15 mouse cellular contexts compared by ENCODE assay signal in genomic region chr1:67795066-67795465, GRCm38 (mm10).
A peak's percentile ranks its signal among the peaks of the same experiment; 100 is the strongest.
DNase-seq lines count a peak whose midpoint lies in the region; ATAC-seq and TF ChIP-seq lines count a peak whose summit lies in the region.
"Had no signal": no experiment of that assay in that cellular context is flagged by ENCODE, and none has a peak within 500 bp of the region (broad histone marks: within the 10 kb centered on the region; RNA-seq: fewer than 3 reads in every experiment).

No protein-coding gene starts in this region.

- DNase-seq in frontal cortex, postnatal 25 days (ENCODE audit: low spot score in 2 of 2): no peak
- peak; percentile 78 for DNase-seq in brain, embryonic 14.5 days (ENCODE audit: low read depth)
- DNase-seq in cerebellum, adult 8-10 months: no peak
- no peak for DNase-seq in thymus, postnatal 0 days (ENCODE audit: low spot score)
- DNase-seq: cerebellum, adult 2 months; gastrocnemius, postnatal 25 days; kidney, adult 18-20 months; lung, adult 2 months had no signal

- H3K9ac ChIP-seq in forebrain, embryonic 15.5 days (replicated peaks): no peak overlapping the region
- H3K9ac ChIP-seq in neural tube, embryonic 12.5 days: no peak overlapping the region
- H3K9ac ChIP-seq: heart, embryonic 15.5 days; limb, embryonic 13.5 days had no signal

- TF ChIP-seq POLR2A in brain, embryonic 14.5 days (IDR thresholded peaks at IDR 0.05; ENCODE audit: borderline replicate concordance, extremely low read depth, insufficient read depth, insufficient read length, poor library complexity, severe bottlenecking): no peak

- peak; percentile 87 for ATAC-seq in frontal cortex, adult (ENCODE audit: low TSS enrichment)
- peak; percentile 29; the same call in 1 of the 2 replicates for ATAC-seq in forebrain, embryonic 15.5 days (replicated peaks)
- ATAC-seq in neural tube, embryonic 12.5 days (ENCODE audit: low FRiP score, low read depth): peak; percentile 80
- ATAC-seq in monocyte, adult 5-6 weeks (replicated peaks; ENCODE audit: insufficient number of reproducible peaks, low FRiP score, low TSS enrichment, poor library complexity, severe bottlenecking): no peak

- no peak overlapping the region for H3K4me3 ChIP-seq in forebrain, embryonic 15.5 days
- H3K4me3 ChIP-seq in neural tube, embryonic 12.5 days: no peak overlapping the region
- H3K4me3 ChIP-seq: heart, embryonic 15.5 days; limb, embryonic 13.5 days; megakaryocyte, embryonic 14.5 days had no signal

- no peak overlapping the region for H3K4me2 ChIP-seq in forebrain, embryonic 15.5 days (replicated peaks)
- H3K4me2 ChIP-seq in neural tube, embryonic 12.5 days (replicated peaks): no peak overlapping the region
- H3K4me2 ChIP-seq: heart, embryonic 15.5 days; limb, embryonic 13.5 days had no signal

- H3K27ac ChIP-seq in forebrain, embryonic 15.5 days (replicated peaks): no peak overlapping the region
- no peak overlapping the region for H3K27ac ChIP-seq in neural tube, embryonic 12.5 days
- H3K27ac ChIP-seq: heart, embryonic 15.5 days; limb, embryonic 13.5 days had no signal

- 9% methylated on average over 2 of the region's 2 CpGs for WGBS in forebrain, embryonic 15.5 days
- WGBS in neural tube, embryonic 12.5 days: 4% methylated on average over 2 of the region's 2 CpGs

- H3K4me1 ChIP-seq in forebrain, embryonic 15.5 days: 0 out of 2 replicates have a peak, but pooled peaks cover 3% of the 10 kb centered on the region
- H3K4me1 ChIP-seq in neural tube, embryonic 12.5 days: no peaks in the 10 kb centered on the region; the same call in 1 of the 2 replicates
- H3K4me1 ChIP-seq: heart, embryonic 15.5 days; limb, embryonic 13.5 days; megakaryocyte, embryonic 14.5 days had no signal

- no peak for TF ChIP-seq CTCF in brain, embryonic 14.5 days (IDR thresholded peaks at IDR 0.05; ENCODE audit: borderline replicate concordance, extremely low read depth, insufficient read depth, insufficient read length)

- H3K27me3 ChIP-seq in forebrain, embryonic 15.5 days: no peaks in the 10 kb centered on the region
- H3K27me3 ChIP-seq in neural tube, embryonic 12.5 days (replicated peaks): peaks cover 6% of the 10 kb centered on the region
- H3K27me3 ChIP-seq: heart, embryonic 15.5 days; limb, embryonic 13.5 days; megakaryocyte, embryonic 14.5 days had no signal

- H3K36me3 ChIP-seq in forebrain, embryonic 15.5 days: no peaks in the 10 kb centered on the region
- H3K36me3 ChIP-seq in neural tube, embryonic 12.5 days: no peaks in the 10 kb centered on the region
- H3K36me3 ChIP-seq: heart, embryonic 15.5 days; limb, embryonic 13.5 days had no signal

- no peaks in the 10 kb centered on the region for H3K9me3 ChIP-seq in forebrain, embryonic 15.5 days
- no peaks in the 10 kb centered on the region for H3K9me3 ChIP-seq in neural tube, embryonic 12.5 days
- H3K9me3 ChIP-seq: heart, embryonic 15.5 days; limb, embryonic 13.5 days; megakaryocyte, embryonic 14.5 days had no signal
